In the genomic region with DNA sequence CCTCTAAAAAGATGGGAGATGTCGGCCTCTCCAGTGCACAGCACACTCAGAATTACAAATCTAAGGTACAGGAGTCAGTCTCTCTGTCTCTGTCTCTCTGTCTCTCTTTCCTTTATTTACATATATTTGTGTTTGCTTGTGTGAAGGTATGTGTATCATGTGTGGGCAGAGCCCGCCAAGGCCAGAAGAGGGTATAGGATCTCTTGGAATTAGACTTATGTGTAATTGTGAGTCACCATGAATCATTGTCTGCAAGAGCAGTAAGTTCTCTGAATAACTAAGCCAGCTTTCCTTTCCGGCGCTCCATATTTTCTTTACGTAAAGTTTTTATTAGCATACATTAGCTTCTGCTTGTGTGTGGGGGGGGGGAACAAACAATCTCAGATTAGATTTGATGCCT, we compare ENCODE assay signal across 22 mouse cellular contexts. TPM values are rescaled to one million over a fixed set of nuclear protein-coding genes. Genes with fewer than 3 reads are reported as not detected.
DNase-seq lines count a peak whose midpoint lies in the region; ATAC-seq and TF ChIP-seq lines count a peak whose summit lies in the region.
"Had no signal": no experiment of that assay in that cellular context is flagged by ENCODE, and none has a peak within 500 bp of the region (broad histone marks: within the 10 kb centered on the region; RNA-seq: fewer than 3 reads in every experiment).

No protein-coding gene starts in this region.

- no peaks in the 10 kb centered on the region for H3K9me3 ChIP-seq in liver, embryonic 13.5 days (replicated peaks)
- no peaks in the 10 kb centered on the region for H3K9me3 ChIP-seq in liver, embryonic 12.5 days (replicated peaks)
- H3K9me3 ChIP-seq in liver, embryonic 15.5 days (replicated peaks) = no peaks in the 10 kb centered on the region
- H3K9me3 ChIP-seq: embryonic facial prominence, embryonic 10.5 days; forebrain, embryonic 12.5 days; heart, embryonic 15.5 days; lung, embryonic 15.5 days; midbrain, embryonic 10.5 days had no signal

- WGBS in liver, embryonic 13.5 days (ENCODE audit: insufficient replicate concordance) = 79% methylated on average over 5 of the region's 5 CpGs
- 72% methylated on average over 5 of the region's 5 CpGs for WGBS in liver, embryonic 12.5 days (ENCODE audit: insufficient replicate concordance)
- WGBS in liver, embryonic 15.5 days (ENCODE audit: insufficient replicate concordance) = 70% methylated on average over 5 of the region's 5 CpGs

- H3K27me3 ChIP-seq in liver, embryonic 13.5 days = no peaks in the 10 kb centered on the region
- H3K27me3 ChIP-seq in liver, embryonic 12.5 days (replicated peaks) = no peaks in the 10 kb centered on the region
- H3K27me3 ChIP-seq in liver, embryonic 15.5 days = no peaks in the 10 kb centered on the region
- H3K27me3 ChIP-seq: forebrain, embryonic 12.5 days; heart, embryonic 15.5 days; lung, embryonic 15.5 days had no signal

- peak overlapping the region; percentile 14; the same call in 1 of the 2 replicates for H3K4me2 ChIP-seq in liver, embryonic 13.5 days
- no peak overlapping the region for H3K4me2 ChIP-seq in liver, embryonic 12.5 days
- H3K4me2 ChIP-seq in liver, embryonic 15.5 days = 0 out of 2 replicates have a peak overlapping the region, but pooled peaks have one; percentile 11
- H3K4me2 ChIP-seq: forebrain, embryonic 12.5 days; heart, embryonic 15.5 days; lung, embryonic 15.5 days had no signal

- intact Hi-C loops in heart, postnatal 25 days (cut with DNase I) = no loop called here
- intact Hi-C loops in gastrocnemius, adult 2 months (cut with DNase I) = no loop called here

- ATAC-seq in liver, embryonic 13.5 days (ENCODE audit: low read depth) = no peak
- no peak for ATAC-seq in liver, embryonic 12.5 days
- no peak for ATAC-seq in liver, embryonic 15.5 days (ENCODE audit: insufficient read depth)
- ATAC-seq: hindbrain, postnatal 0 days had no signal

- H3K9ac ChIP-seq in liver, embryonic 13.5 days = no peak overlapping the region
- no peak overlapping the region for H3K9ac ChIP-seq in liver, embryonic 12.5 days
- H3K9ac ChIP-seq in liver, embryonic 15.5 days = no peak overlapping the region
- H3K9ac ChIP-seq: forebrain, embryonic 12.5 days; heart, embryonic 15.5 days; lung, embryonic 15.5 days had no signal

- no peak overlapping the region for H3K4me3 ChIP-seq in liver, embryonic 13.5 days (replicated peaks)
- no peak overlapping the region for H3K4me3 ChIP-seq in liver, embryonic 12.5 days
- H3K4me3 ChIP-seq in liver, embryonic 15.5 days (replicated peaks) = no peak overlapping the region
- H3K4me3 ChIP-seq in gastrocnemius, adult 2 months = no peak overlapping the region
- H3K4me3 ChIP-seq: embryonic facial prominence, embryonic 10.5 days; forebrain, embryonic 12.5 days; heart, embryonic 15.5 days; lung, embryonic 15.5 days; midbrain, embryonic 10.5 days had no signal

- H3K27ac ChIP-seq in liver, embryonic 13.5 days = no peak overlapping the region
- H3K27ac ChIP-seq in liver, embryonic 12.5 days = no peak overlapping the region
- no peak overlapping the region for H3K27ac ChIP-seq in liver, embryonic 15.5 days (replicated peaks)
- no peak overlapping the region for H3K27ac ChIP-seq in gastrocnemius, adult 2 months
- H3K27ac ChIP-seq: embryonic facial prominence, embryonic 10.5 days; forebrain, embryonic 12.5 days; heart, embryonic 15.5 days; hindbrain, postnatal 0 days; lung, embryonic 15.5 days; midbrain, embryonic 10.5 days had no signal

- no peaks in the 10 kb centered on the region for H3K36me3 ChIP-seq in liver, embryonic 13.5 days
- H3K36me3 ChIP-seq in liver, embryonic 12.5 days = no peaks in the 10 kb centered on the region
- H3K36me3 ChIP-seq in liver, embryonic 15.5 days (replicated peaks) = no peaks in the 10 kb centered on the region
- H3K36me3 ChIP-seq: embryonic facial prominence, embryonic 10.5 days; forebrain, embryonic 12.5 days; G1E; heart, embryonic 15.5 days; lung, embryonic 15.5 days; midbrain, embryonic 10.5 days had no signal

- peak; percentile 23 for DNase-seq in heart, adult 11 months
- no peak for DNase-seq in heart, postnatal 25 days (ENCODE audit: low spot score)
- DNase-seq in liver, embryonic 13.5 days = no peak
- no peak for DNase-seq in gastrocnemius, adult 2 months
- no peak for DNase-seq in gastrocnemius, postnatal 4 days (ENCODE audit: low spot score in 2 of 2)
- DNase-seq in urinary bladder, postnatal 4 days (ENCODE audit: low spot score in 2 of 2) = no peak
- DNase-seq: adrenal gland, postnatal 36 days; cerebellum, adult 11-12 months; cerebellum, postnatal 36 days; gastrocnemius, postnatal 10 days; lung, postnatal 4 days; right cerebral cortex, postnatal 4 days; thymus, postnatal 25 days had no signal

- no peaks in the 10 kb centered on the region for H3K4me1 ChIP-seq in liver, embryonic 13.5 days (replicated peaks)
- no peaks in the 10 kb centered on the region for H3K4me1 ChIP-seq in liver, embryonic 12.5 days
- 0 out of 2 replicates have a peak, but pooled peaks cover 2% of the 10 kb centered on the region for H3K4me1 ChIP-seq in liver, embryonic 15.5 days (replicated peaks)
- H3K4me1 ChIP-seq: forebrain, embryonic 12.5 days; heart, embryonic 15.5 days; lung, embryonic 15.5 days; midbrain, embryonic 10.5 days had no signal

- no peak for TF ChIP-seq CTCF in gastrocnemius, adult 2 months (IDR thresholded peaks at IDR 0.05)

RNA-seq across cellular contexts. Expression of a gene that starts 7.7 kb away (rescaled TPM):
- total RNA-seq in heart, postnatal 25 days (2021) = 10 to 100 TPM; 16.4 to 17.3 TPM
- 12.9 and 14.1 TPM in 2 replicates for polyA plus RNA-seq in liver, embryonic 13.5 days (2015; fragmentation: Nextera tagmentation; extraction: Ambion mirVana)
- 17.4 TPM in 2 replicates for polyA plus RNA-seq in liver, embryonic 12.5 days (2016; fragmentation: Nextera tagmentation; extraction: Ambion mirVana)
- 12.4 and 14.1 TPM in 2 replicates for polyA plus RNA-seq in liver, embryonic 15.5 days (2015; fragmentation: Nextera tagmentation; extraction: Ambion mirVana)
- 1 to 10 TPM; 5.2 to 6.8 TPM for total RNA-seq in gastrocnemius, adult 2 months (2021)
- 10 to 100 TPM; 64.4 to 70.8 TPM for total RNA-seq in gastrocnemius, postnatal 4 days (2021)
- polyA plus RNA-seq: G1E had no signal
